Mouse (Mus musculus) ES-Bruce4 (cell line): ENCODE measurements at regions not wholly inside any gene's neighbourhood (a gene's known extent, or its start where the extent isn't known, plus 50 kb on each side); places are given as distances from the start of the nearest gene placed in this dataset.

Experiments
- CTCF ChIP-seq: IDR thresholded peaks from one replicate; pipeline ENCODE4 v1.8.1; 2011; ENCODE audit warnings: low read depth, low read length
- POLR2A ChIP-seq: IDR thresholded peaks from one replicate; pipeline ENCODE4 v1.8.1; 2011; ENCODE audit warnings: low read length; ENCODE audit not compliant: insufficient read depth

DNA sequence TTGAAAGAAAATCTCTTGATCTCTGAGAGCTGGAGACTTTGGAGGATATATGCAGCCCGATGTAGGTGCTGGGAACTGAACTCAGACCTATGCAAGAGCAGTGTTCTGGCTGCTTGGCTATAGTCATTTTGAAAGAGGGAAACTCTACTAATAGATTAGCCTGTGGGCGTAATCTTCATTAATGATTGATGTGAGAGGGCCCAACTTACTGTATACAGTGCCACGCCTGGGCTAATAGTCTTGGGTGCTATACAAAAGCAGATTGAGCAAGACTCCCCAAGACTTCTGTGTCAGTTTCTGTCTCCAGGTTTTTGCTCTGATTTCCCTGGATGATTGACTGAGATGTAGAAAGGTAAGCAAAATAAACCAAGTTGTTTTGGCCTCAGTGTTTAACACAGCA lies 781.7 kb upstream of the Tbl1xr1 start:
- no peak for TF ChIP-seq CTCF
- no peak for TF ChIP-seq POLR2A
